Mouse (Mus musculus) frontal cortex, postnatal 10 days (tissue): ENCODE measurements around the gene Sema4b.
A peak's percentile ranks its signal among the peaks of the same experiment; 100 is the strongest.

Experiments
- DNase-seq, 2 experiments: peaks; one replicate each; pipeline ENCODE4 v3.0.0; 2022; ENCODE audit warnings: low spot score in 2 of 2, mixed read lengths in 1 of 2

The Sema4b gene

GRCm38 (mm10) chr7:80216566-80216965, 29.9 kb downstream of the Sema4b start:
- DNase-seq: peak in 1 of 2 experiments; percentile 47

DNA sequence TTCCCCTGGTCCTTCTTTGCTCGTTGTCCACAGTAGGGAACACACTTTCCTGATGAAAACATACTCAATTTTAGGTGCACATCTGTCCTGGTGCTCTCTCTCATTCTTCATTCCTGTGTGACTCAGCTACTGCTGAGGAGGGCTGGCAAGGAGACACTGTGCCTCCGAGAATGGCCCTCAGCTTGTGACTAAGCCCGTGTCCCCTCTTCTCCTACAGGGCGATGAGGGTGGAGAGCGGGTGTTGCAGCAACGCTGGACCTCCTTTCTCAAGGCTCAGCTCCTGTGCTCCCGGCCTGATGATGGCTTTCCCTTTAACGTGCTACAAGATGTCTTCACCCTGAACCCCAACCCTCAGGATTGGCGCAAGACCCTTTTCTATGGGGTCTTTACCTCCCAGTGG, 32.0 kb downstream of the Sema4b start:
- no peak for DNase-seq

DNA sequence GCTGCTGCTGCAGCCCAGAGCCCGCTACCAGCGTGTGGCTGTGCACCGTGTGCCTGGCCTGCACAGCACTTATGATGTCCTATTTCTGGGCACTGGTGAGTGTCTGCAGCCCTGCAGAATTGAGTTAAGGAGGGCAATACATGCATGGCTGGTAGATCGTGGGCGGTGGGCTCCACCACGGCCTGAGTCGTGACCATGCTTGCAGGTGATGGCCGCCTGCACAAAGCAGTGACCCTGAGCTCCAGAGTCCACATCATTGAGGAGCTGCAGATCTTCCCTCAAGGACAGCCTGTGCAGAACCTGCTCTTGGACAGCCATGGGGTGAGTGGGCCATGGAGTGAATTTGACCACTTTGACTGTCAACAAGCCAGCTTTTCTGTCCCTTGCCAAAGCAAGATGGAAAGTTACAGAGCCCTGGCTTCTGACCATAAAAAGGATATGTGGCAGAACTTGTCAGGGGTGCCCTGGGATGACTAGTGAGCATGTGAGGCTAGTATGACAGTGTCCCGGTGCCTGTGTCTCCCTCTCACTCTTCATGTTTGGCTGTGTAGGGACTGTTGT, 33.7 kb downstream of the Sema4b start:
- no peak for DNase-seq

DNA sequence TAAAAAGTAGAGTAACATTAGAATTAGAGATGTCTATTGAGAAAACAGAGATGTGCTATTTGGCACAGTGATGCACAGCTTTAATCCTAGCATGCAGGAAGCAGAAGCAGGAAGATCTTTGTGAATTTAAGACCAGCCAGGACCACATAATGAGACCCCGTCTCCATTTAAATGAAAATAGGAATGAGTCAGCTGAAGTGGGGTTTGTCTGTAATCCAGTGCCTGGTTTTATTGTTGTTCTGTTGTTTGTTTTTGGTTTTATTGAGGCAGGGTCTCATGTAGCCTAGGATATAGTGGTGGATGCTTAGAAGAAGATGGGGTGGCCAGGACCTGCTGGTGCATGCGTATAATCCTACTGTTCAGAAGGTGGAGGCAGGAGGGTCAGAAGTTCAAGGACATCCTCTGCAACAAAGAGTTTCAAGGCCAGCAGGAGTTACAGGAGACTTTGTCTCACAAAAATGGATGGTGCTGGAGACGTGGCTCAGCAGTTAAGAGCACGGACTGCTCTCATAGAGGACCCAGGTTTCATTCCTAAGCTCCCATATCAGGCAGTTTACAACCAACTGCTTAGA, 34.6 kb downstream of the Sema4b start:
- DNase-seq: no peak

GRCm38 (mm10) chr7:80227065-80227464, 40.4 kb downstream of the Sema4b start:
- DNase-seq: no peak

DNA sequence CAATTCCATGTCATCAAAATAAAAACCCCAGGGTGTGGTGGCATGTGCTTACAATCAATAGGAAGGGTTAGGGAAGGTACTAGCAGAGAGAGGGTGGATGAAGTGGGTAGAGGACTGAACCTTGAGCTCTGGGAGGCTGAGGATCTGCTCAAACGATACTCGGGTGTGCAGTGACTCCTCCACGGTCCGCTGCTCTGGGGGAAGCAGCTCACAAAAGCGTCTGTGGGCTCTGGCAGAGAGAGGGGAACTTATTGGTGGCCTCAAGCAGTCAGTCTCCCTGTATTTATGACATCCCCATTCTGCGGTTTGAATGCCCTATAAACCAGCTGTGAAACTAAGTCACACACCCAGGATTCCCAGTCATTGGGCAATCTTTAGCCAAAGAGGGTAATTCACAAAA, 43.6 kb downstream of the Sema4b start:
- DNase-seq: no peak

DNA sequence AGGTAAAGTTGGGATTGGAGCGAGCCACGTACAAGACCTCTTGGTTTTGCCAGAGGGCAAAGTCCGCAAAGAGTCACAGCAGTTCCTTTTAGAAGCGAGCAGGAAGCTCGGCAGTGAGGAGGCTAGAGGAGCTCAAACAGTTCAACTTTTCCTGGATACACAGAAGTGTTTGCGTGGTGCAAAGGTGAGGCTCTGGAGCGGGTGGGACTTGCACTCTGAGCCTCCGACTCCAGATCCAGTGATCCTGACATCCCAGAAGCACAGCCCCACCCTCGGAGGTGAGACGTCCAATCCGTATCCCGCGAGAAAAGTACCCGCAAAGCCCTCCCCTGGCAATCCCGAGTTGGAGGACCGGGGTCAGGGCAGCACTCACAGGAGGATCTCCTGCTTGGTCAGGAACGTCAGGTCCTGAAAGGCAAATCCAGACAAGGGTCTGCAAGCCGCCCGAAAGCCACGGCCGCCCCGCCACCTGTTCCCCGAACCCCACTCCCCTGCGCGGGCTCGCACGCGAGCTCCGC, 45.4 kb downstream of the Sema4b start:
- DNase-seq: no peak

DNA sequence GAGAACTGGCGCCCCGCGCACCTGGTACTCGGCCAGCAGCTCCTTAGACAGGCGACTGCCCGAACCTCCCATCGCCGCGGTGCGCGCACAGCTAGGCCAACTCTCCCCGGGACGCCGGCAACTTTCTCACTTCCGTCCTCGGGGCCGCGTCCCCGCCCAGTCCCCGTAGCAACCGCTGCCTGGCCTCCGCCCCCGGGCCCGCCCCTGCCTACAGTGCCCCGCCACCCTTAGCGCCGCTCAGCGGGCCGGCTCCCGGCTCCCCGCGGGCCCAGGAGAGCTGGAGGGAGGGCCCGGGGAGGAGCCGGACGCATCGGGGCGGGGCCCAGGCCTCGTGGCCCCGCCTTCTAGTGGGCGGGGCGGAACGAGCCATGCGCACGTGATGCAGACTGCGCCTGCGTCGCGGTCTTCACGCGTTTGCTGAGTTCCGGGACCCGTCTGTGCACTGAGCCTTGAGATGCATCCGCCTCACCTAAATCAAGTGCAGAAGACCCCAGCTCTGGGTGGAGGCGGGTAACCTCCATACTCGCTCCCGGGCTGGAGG, 45.9 kb downstream of the Sema4b start, which contains the start of the genes Cib1 and Gdpgp1:
TSS of gene Cib1 (minus strand) at position 325 of the 541 bp plus-strand sequence.
TSS of gene Gdpgp1 (plus strand) at position 377 of the 541 bp plus-strand sequence.
- peak; percentile 91 to 95 for DNase-seq

- no peak for DNase-seq
These were observed 47.2 kb downstream of the Sema4b start for GRCm38 (mm10) chr7:80233799-80234198.

DNA sequence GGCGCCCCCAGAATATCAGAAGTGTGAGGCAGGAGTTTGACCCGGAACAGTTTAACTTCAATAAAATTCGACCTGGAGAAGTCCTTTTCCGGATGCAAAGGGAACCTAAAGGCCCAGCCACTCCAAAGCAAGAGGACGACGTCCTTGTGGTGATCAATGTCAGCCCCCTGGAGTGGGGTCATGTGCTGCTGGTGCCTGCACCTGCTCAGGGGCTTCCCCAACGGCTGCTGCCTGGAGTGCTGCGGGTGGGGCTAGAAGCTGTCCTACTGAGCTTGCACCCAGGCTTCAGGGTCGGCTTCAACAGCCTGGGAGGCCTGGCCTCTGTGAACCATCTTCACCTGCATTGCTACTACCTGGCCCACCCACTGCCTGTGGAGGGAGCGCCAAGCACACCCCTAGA, 51.9 kb downstream of the Sema4b start:
- DNase-seq: no peak

DNA sequence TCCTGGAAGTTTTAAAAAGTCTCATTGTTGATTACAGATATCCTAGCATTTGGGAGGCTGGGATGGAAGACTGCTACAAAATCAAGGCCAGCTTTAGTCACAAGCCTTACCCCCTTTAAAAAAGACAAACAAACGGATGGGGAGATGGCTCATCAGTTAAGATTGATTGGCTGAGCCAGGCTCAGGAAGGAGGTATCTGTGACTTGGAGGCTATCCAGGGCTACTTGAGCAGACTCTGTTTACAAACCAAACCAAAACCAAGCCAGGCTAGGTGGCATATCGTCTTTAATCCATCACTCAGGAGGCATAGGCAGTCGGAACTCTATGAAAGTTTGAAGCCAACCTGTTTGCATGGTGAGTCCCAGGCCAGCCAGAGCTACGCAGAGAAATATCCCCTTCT, 55.0 kb downstream of the Sema4b start:
- DNase-seq: no peak

DNA sequence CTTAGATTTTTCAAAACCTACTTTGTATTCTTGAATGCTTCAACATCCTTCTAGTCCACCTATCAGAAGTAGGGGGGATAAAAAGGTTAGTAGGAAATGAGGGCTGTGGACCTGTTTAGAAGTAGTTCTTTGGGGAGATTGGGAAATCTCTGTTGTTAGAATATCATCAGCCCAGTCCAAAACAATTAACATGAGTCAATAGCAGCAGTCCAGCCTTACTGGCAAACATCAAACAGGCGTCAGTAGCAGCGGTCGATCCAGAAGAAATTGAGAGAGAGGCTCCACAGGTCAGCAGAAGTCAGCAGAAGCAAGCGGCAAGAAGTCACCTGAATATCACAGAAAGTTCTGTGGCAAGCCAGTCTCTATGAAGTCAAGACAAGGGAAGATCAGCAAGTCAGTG, 58.2 kb downstream of the Sema4b start:
- DNase-seq: no peak

DNA sequence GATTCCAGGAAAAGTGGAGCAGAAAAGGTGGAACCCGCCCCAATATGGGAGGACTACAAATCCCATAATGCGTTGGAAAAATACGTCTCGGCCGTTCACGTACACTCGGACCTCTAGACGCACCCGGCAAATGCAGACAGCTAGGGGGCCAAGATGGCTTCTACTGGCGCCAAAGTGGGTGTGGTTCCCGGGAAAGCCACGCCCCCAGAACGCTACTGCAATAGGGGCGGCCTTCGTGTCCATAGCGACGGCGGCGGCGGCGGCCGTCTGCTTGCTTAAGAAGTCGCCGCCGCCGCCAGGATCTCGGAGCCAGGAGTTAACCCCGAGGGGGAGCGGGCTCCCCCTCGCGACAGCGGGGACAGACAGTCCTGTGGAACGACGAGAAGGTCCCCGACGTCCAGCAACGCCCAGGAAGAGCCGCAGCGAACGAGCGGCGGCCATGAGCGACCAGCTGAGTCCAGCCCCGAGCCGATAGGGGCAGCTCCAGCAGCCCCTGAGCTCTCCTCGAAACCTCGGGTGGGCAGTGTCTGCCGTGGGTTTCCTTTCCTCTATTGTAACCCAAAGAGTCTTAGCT, 59.6 kb downstream of the Sema4b start, which contains the start of gene Ttll13:
TSS of gene Ttll13 (plus strand) at position 229 of the 574 bp plus-strand sequence.
- peak; percentile 94 to 95 for DNase-seq

- no peak for DNase-seq
These were observed 60.2 kb downstream of the Sema4b start for GRCm38 (mm10) chr7:80246859-80247258.

DNA sequence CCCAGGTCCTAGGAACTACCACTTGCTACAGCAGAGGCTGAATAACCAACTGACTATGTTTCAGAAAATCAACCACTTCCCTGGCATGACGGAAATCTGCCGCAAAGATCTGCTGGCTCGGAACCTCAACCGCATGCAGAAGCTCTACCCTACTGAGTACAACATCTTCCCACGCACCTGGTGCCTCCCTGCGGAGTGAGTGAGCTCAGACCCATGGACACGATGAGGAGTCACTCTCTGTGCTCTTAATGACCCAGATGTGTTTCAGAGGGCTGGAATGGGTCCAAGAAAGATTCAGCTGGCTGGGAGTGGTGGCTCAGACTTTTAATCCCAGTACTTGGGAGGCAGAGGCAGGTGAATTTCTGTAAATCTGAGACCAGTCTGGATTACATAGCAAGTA, 65.8 kb downstream of the Sema4b start:
- no peak for DNase-seq

- no peak for DNase-seq
These were observed 66.2 kb downstream of the Sema4b start for GRCm38 (mm10) chr7:80252886-80253285.

GRCm38 (mm10) chr7:80255981-80256380, 69.3 kb downstream of the Sema4b start:
- DNase-seq: no peak

DNA sequence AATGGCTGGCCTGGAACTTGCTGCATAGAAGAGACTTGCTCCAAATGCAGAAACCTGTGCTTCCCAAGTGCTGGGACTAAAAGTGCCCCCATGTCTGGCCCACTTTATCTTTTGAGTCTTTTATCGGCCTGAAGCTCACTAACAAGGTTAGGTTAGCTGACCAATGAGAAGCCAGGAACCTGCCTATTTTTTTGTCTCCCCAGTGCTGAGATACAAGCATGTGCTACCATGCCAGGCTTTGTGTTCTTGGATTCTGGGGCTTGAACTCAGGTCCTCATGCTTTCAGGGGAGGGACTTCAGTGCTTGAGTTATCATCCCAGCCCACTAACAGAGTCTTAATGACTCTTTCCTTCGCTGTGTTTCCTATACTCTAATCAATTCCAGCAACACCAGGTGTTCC, 71.1 kb downstream of the Sema4b start:
- no peak for DNase-seq

DNA sequence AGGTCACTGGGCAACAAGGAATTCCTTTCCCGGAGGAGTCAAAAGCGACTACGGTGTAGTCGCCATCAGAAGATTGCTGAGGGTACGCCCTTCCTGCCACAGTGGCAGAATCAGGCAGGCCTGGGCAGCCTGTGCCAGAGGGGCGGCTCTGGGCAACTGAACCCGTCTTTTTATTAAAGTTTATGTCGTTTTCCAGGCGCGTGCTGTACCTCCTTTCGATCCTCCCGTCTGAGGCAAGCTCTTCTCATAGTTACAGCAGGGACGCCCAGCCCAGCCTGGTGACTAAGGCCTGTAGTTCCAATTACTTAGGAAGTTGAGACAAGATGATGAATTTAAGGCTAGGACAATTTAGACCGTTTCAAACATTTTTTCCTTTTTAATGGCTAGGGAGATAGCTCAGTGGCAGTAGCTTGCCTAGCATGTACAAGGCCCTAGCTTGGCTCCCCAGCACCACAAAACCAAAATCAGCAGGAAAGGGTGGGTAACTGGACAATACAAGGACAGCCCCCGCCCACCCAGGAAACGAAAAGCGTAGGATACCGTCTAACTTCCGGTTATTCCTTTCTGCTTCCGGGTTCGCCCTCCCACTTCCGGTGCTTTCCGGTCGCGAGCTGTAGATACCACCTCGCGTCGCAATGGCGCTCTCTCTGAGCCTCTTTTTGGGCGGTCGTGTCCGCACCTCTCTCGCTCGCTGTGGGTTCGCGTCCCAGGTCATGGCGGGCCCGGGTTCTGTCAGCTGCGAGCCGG, 74.2 kb downstream of the Sema4b start, which contains the start of gene Ngrn:
TSS of gene Ngrn (plus strand) at position 591 of the 747 bp plus-strand sequence.
- peak; percentile 73 to 81 for DNase-seq

DNA sequence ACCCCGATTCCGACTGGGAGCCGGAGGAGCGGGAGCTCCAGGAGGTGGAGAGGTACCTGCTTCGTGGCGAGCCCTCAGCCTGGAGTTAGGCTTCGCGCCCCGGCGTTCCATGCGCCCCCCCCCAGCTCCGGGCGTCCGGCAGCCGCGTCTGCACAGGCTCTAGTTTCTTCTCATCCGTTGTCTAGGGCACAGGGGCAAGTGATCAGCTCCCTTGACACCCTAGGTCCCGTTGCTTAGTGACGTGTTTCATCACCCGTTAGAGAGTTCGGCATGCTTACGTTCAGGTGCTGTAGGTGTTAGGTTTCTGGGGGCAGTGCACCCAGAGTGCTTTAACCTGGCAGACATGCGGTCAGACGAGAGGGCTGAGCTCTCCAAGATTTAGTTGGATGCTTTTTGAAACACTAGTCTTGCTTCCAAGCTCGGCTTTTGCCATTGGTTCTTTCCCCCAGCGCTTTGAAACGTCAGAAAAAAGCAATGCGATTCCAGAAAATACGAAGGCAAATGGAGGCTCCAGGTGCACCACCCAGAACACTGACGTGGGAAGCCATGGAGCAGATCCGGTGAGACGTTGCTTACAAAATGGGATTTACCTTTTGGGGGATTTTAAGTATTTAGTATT, 74.8 kb downstream of the Sema4b start:
- DNase-seq: peak in 1 of 2 experiments; percentile 17

- DNase-seq: no peak
These were observed 78.0 kb downstream of the Sema4b start for GRCm38 (mm10) chr7:80264606-80265005.
